Mouse (Mus musculus): Measurements from ENCODE around the gene Trim38. TPM values are rescaled to one million over a fixed set of nuclear protein-coding genes. Genes with fewer than 3 reads are reported as not detected.
"Not testable (repeated sequence)": the region's sequence is repeated elsewhere in the genome, so short reads cannot be mapped to it uniquely, and the experiment has no call there.

Gene Trim38
- polyA plus RNA-seq, 1 experiment from 2014 or later = not detected

GRCm38 (mm10) chr13:23739922-23740252, 29.8 kb upstream of the Trim38 start:
- ATAC-seq (ENCODE audit: low FRiP score) = no peak

GRCm38 (mm10) chr13:23740256-23740840, 29.4 kb upstream of the Trim38 start:
- peak overlapping the region; percentile 89; the same call in 1 of the 2 replicates for H3K27ac ChIP-seq
- ATAC-seq (ENCODE audit: low FRiP score) = no peak
- no peaks in the 10 kb centered on the region for H3K36me3 ChIP-seq
- peak overlapping the region; percentile 94 for H3K4me2 ChIP-seq
- H3K4me3 ChIP-seq = peak overlapping the region; percentile 48
- no peaks in the 10 kb centered on the region for H3K9me3 ChIP-seq
- H3K4me1 ChIP-seq (replicated peaks) = peaks cover 23% of the 10 kb centered on the region
- H3K27me3 ChIP-seq = no peaks in the 10 kb centered on the region
- WGBS = 31% methylated on average over 13 of the region's 13 CpGs
- H3K9ac ChIP-seq = peak overlapping the region; percentile 76

More at GRCm38 (mm10) chr13:23739922-23740252, 29.8 kb upstream of the Trim38 start:
- Histone ChIP-seq H3K9ac (peak overlapping the region; percentile 76), H3K9me3 (no peaks in the 10 kb centered on the region), H3K4me1 (replicated peaks) (peaks cover 23% of the 10 kb centered on the region), H3K27ac (peak overlapping the region; percentile 89), H3K4me2 (peak overlapping the region; percentile 94), H3K27me3 (no peaks in the 10 kb centered on the region), H3K36me3 (no peaks in the 10 kb centered on the region), H3K4me3 (peak overlapping the region; percentile 48)
- WGBS = under 1% methylated on average over 14 of the region's 14 CpGs

- Histone ChIP-seq H3K27me3 (no peaks in the 10 kb centered on the region), H3K9ac (no peak overlapping the region), H3K4me3 (no peak overlapping the region), H3K9me3 (no peaks in the 10 kb centered on the region), H3K4me1 (replicated peaks) (peaks cover 23% of the 10 kb centered on the region), H3K36me3 (no peaks in the 10 kb centered on the region), H3K4me2 (peak overlapping the region; percentile 94; the same call in 1 of the 2 replicates), H3K27ac (no peak overlapping the region)
- no peak for ATAC-seq (ENCODE audit: low FRiP score)
- 72% methylated on average over 5 of the region's 5 CpGs for WGBS
Observed at GRCm38 (mm10) chr13:23740910-23741309, 28.8 kb upstream of the Trim38 start.

GRCm38 (mm10) chr13:23742007-23742406, 27.7 kb upstream of the Trim38 start:
- no peaks in the 10 kb centered on the region for H3K27me3 ChIP-seq
- H3K4me2 ChIP-seq = no peak overlapping the region
- no peaks in the 10 kb centered on the region for H3K9me3 ChIP-seq
- H3K27ac ChIP-seq = no peak overlapping the region
- H3K36me3 ChIP-seq = no peaks in the 10 kb centered on the region
- ATAC-seq (ENCODE audit: low FRiP score) = no peak
- H3K9ac ChIP-seq = no peak overlapping the region
- peaks cover 25% of the 10 kb centered on the region for H3K4me1 ChIP-seq (replicated peaks)
- no peak overlapping the region for H3K4me3 ChIP-seq

- no peak overlapping the region for H3K4me2 ChIP-seq
- H3K36me3 ChIP-seq = no peaks in the 10 kb centered on the region
- 85% methylated on average over 5 of the region's 5 CpGs for WGBS
- peaks cover 31% of the 10 kb centered on the region for H3K4me1 ChIP-seq (replicated peaks)
- no peaks in the 10 kb centered on the region for H3K9me3 ChIP-seq
- no peaks in the 10 kb centered on the region for H3K27me3 ChIP-seq
- H3K9ac ChIP-seq = no peak overlapping the region
- no peak for ATAC-seq (ENCODE audit: low FRiP score)
- H3K4me3 ChIP-seq = no peak overlapping the region
- H3K27ac ChIP-seq = no peak overlapping the region
Observed at GRCm38 (mm10) chr13:23743215-23743614, 26.5 kb upstream of the Trim38 start.

- no peaks in the 10 kb centered on the region for H3K9me3 ChIP-seq
- ATAC-seq (ENCODE audit: low FRiP score) = no peak
- no peaks in the 10 kb centered on the region for H3K36me3 ChIP-seq
- no peaks in the 10 kb centered on the region for H3K27me3 ChIP-seq
- H3K4me3 ChIP-seq = peak overlapping the region; percentile 30; the same call in 1 of the 2 replicates
- H3K27ac ChIP-seq = no peak overlapping the region
- no peak overlapping the region for H3K9ac ChIP-seq
- peaks cover 26% of the 10 kb centered on the region for H3K4me1 ChIP-seq (replicated peaks)
- WGBS = 52% methylated on average over 4 of the region's 4 CpGs
- H3K4me2 ChIP-seq = no peak overlapping the region
Observed at GRCm38 (mm10) chr13:23743963-23744362, 25.8 kb upstream of the Trim38 start.

GRCm38 (mm10) chr13:23744421-23745380, 25.0 kb upstream of the Trim38 start:
- WGBS = 2% methylated on average over 15 of the region's 36 CpGs
- Histone ChIP-seq H3K27me3 (no peaks in the 10 kb centered on the region), H3K36me3 (no peaks in the 10 kb centered on the region), H3K4me3 (peak overlapping the region; percentile 30), H3K9me3 (no peaks in the 10 kb centered on the region), H3K4me2 (peak overlapping the region; percentile 65), H3K27ac (no peak overlapping the region), H3K9ac (no peak overlapping the region), H3K4me1 (replicated peaks) (peaks cover 20% of the 10 kb centered on the region)
- ATAC-seq (ENCODE audit: low FRiP score) = no peak

- under 1% methylated on average over 24 of the region's 28 CpGs for WGBS
- Histone ChIP-seq H3K4me1 (replicated peaks) (peaks cover 13% of the 10 kb centered on the region), H3K9me3 (no peaks in the 10 kb centered on the region), H3K9ac (peak within 1 kb of the TSS; percentile 58; the same call in 1 of the 2 replicates), H3K27me3 (no peaks in the 10 kb centered on the region), H3K4me2 (peak within 1 kb of the TSS; percentile 65), H3K27ac (peak within 1 kb of the TSS; percentile 95), H3K36me3 (no peaks in the 10 kb centered on the region), H3K4me3 (peak within 1 kb of the TSS; percentile 42)
- ATAC-seq (ENCODE audit: low FRiP score) = peak; percentile 74
Observed at GRCm38 (mm10) chr13:23745381-23746161, 24.1 kb upstream of the Trim38 start, which contains the start of gene Hist1h3c. Hist1h3c (minus strand) TSS chr13:23745602.

GRCm38 (mm10) chr13:23746201-23747080, 23.3 kb upstream of the Trim38 start, which contains the start of gene Hist1h2bb:
Hist1h2bb (plus strand) TSS chr13:23746734.
- not testable (repeated sequence) for H3K36me3 ChIP-seq, H3K27me3 ChIP-seq, H3K9me3 ChIP-seq
- Histone ChIP-seq H3K4me2 (peak within 1 kb of the TSS; percentile 65), H3K27ac (peak within 1 kb of the TSS; percentile 95), H3K4me1 (replicated peaks) (peaks cover 13% of the 10 kb centered on the region), H3K4me3 (peak within 1 kb of the TSS; percentile 42), H3K9ac (peak within 1 kb of the TSS; percentile 66)
- under 1% methylated on average over 45 of the region's 58 CpGs for WGBS
- peak; percentile 94 for ATAC-seq (ENCODE audit: low FRiP score)

GRCm38 (mm10) chr13:23747081-23747891, 22.4 kb upstream of the Trim38 start:
- H3K4me1 ChIP-seq (replicated peaks) = peaks cover 13% of the 10 kb centered on the region
- H3K4me3 ChIP-seq = peak overlapping the region; percentile 35
- 1% methylated on average over 13 of the region's 13 CpGs for WGBS
- no peaks in the 10 kb centered on the region for H3K36me3 ChIP-seq
- no peaks in the 10 kb centered on the region for H3K9me3 ChIP-seq
- no peak; the same call in 1 of the 2 replicates for ATAC-seq (ENCODE audit: low FRiP score)
- no peaks in the 10 kb centered on the region for H3K27me3 ChIP-seq
- H3K9ac ChIP-seq = peak overlapping the region; percentile 66
- peak overlapping the region; percentile 90 for H3K27ac ChIP-seq
- H3K4me2 ChIP-seq = peak overlapping the region; percentile 65

Data from hindbrain, embryonic 13.5 days (tissue).